Mouse (Mus musculus) hindbrain, embryonic 11.5 days (tissue): ENCODE measurements around the gene Adgrg3. TPM values are rescaled to one million over a fixed set of nuclear protein-coding genes. Genes with fewer than 3 reads are reported as not detected.

Experiments
- ATAC-seq: fragments of 200-750 bp; cut with Nextera tagmentation; 2 replicates; pipeline ENCODE4 v1.8.0; 2017; ENCODE audit warnings: mild to moderate bottlenecking, moderate TSS enrichment, moderate library complexity; ENCODE audit not compliant: low FRiP score
- DNase-seq: peaks from one replicate; pipeline ENCODE4 v3.0.0-alpha.2; 2015; ENCODE audit warnings: low spot score
- H3K27ac ChIP-seq: fragments of 300-500 bp; sonication (generic); 2 replicates; pipeline ENCODE4 v1.5.1; 2014; ENCODE audit warnings: mild to moderate bottlenecking, low read depth, low read length
- H3K27me3 ChIP-seq: fragments of 300-500 bp; sonication (generic); 2 replicates; pipeline ENCODE4 v1.6.1; 2014; ENCODE audit warnings: mild to moderate bottlenecking, low read length, moderate library complexity, mixed read lengths; ENCODE audit not compliant: control insufficient read depth, insufficient read depth
- H3K36me3 ChIP-seq: fragments of 300-500 bp; sonication (generic); 2 replicates; pipeline ENCODE4 v1.6.1; 2014; ENCODE audit warnings: mild to moderate bottlenecking, low read length, moderate library complexity, mixed read lengths; ENCODE audit not compliant: control insufficient read depth, insufficient read depth
- H3K4me1 ChIP-seq: fragments of 300-500 bp; sonication (generic); replicated peaks from 2 replicates; pipeline ENCODE4 v1.6.1; 2014; ENCODE audit warnings: low read length, mixed read lengths; ENCODE audit not compliant: control insufficient read depth, insufficient read depth
- H3K4me2 ChIP-seq: fragments of 300-500 bp; sonication (generic); replicated peaks from 2 replicates; pipeline ENCODE4 v1.6.1; 2014; ENCODE audit warnings: mild to moderate bottlenecking, low read depth, low read length
- H3K4me3 ChIP-seq: fragments of 300-500 bp; sonication (generic); 2 replicates; pipeline ENCODE4 v1.5.1; 2014; ENCODE audit warnings: low read depth, low read length
- H3K9ac ChIP-seq: fragments of 300-500 bp; sonication (generic); 2 replicates; pipeline ENCODE4 v1.6.1; 2014; ENCODE audit warnings: low read depth, low read length
- H3K9me3 ChIP-seq: fragments of 300-500 bp; sonication (generic); 2 replicates; pipeline ENCODE4 v1.6.1; 2016; ENCODE audit warnings: low read length; ENCODE audit not compliant: control insufficient read depth
- WGBS: fragments of 180-500 bp; shearing (Covaris S2); extraction: QIAGEN DNeasy Blood & Tissue Kit; methylation state at CpG from one replicate; pipeline ENCODE4 v1.1.7; 2014; 5-methylcytosine and 5-hydroxymethylcytosine counted together
- polyA plus RNA-seq: library from polyadenylated mRNA; unstranded; fragments of >200 nt; fragmentation: Nextera tagmentation; extraction: Ambion mirVana; gene quantifications from 2 replicates; pipeline ENCODE4 v1.2.1, GENCODE M21; 2014

The Adgrg3 gene
- polyA plus RNA-seq, 1 experiment from 2014 or later = 4.7 TPM

- H3K9me3 ChIP-seq = no peaks in the 10 kb centered on the region
- H3K4me1 ChIP-seq = peaks cover 14% of the 10 kb centered on the region; the same call in 1 of the 2 replicates
- DNase-seq (no peak), ATAC-seq (no peak)
- no peaks in the 10 kb centered on the region for H3K36me3 ChIP-seq
- H3K4me3 ChIP-seq = no peak overlapping the region
- no peaks in the 10 kb centered on the region for H3K27me3 ChIP-seq
- no peak overlapping the region for H3K27ac ChIP-seq
- H3K9ac ChIP-seq = no peak overlapping the region
- H3K4me2 ChIP-seq = no peak overlapping the region
- WGBS = 73% methylated on average over 11 of the region's 11 CpGs
These were observed 26.7 kb upstream of the Adgrg3 start for GRCm38 (mm10) chr8:94990598-94991453.

- no peaks in the 10 kb centered on the region for H3K36me3 ChIP-seq
- H3K27ac ChIP-seq = no peak overlapping the region
- no peak overlapping the region for H3K9ac ChIP-seq
- DNase-seq (no peak), ATAC-seq (no peak)
- H3K4me2 ChIP-seq = no peak overlapping the region
- no peak overlapping the region for H3K4me3 ChIP-seq
- no peaks in the 10 kb centered on the region for H3K9me3 ChIP-seq
- H3K4me1 ChIP-seq = peaks cover 14% of the 10 kb centered on the region; the same call in 1 of the 2 replicates
- 83% methylated on average over 9 of the region's 9 CpGs for WGBS
- H3K27me3 ChIP-seq = no peaks in the 10 kb centered on the region
These were observed 26.0 kb upstream of the Adgrg3 start for GRCm38 (mm10) chr8:94991454-94991994.

- H3K4me3 ChIP-seq = no peak overlapping the region
- 87% methylated on average over 4 of the region's 4 CpGs for WGBS
- peaks cover 15% of the 10 kb centered on the region; the same call in 1 of the 2 replicates for H3K4me1 ChIP-seq
- no peaks in the 10 kb centered on the region for H3K27me3 ChIP-seq
- no peak overlapping the region for H3K9ac ChIP-seq
- no peaks in the 10 kb centered on the region for H3K36me3 ChIP-seq
- DNase-seq = no peak
- H3K9me3 ChIP-seq = no peaks in the 10 kb centered on the region
- H3K27ac ChIP-seq = 0 out of 2 replicates have a peak overlapping the region, but pooled peaks have one; percentile 27
- ATAC-seq = no peak
- H3K4me2 ChIP-seq = no peak overlapping the region
These were observed 25.5 kb upstream of the Adgrg3 start for GRCm38 (mm10) chr8:94992010-94992409.

- peaks cover 20% of the 10 kb centered on the region for H3K4me1 ChIP-seq
- H3K9ac ChIP-seq = no peak overlapping the region
- H3K27me3 ChIP-seq = no peaks in the 10 kb centered on the region
- DNase-seq (no peak), ATAC-seq (no peak)
- 39% methylated on average over 5 of the region's 5 CpGs for WGBS
- H3K9me3 ChIP-seq = no peaks in the 10 kb centered on the region
- no peak overlapping the region for H3K4me3 ChIP-seq
- no peaks in the 10 kb centered on the region for H3K36me3 ChIP-seq
- peak overlapping the region; percentile 27; the same call in 1 of the 2 replicates for H3K27ac ChIP-seq
- no peak overlapping the region for H3K4me2 ChIP-seq
These were observed 25.0 kb upstream of the Adgrg3 start for GRCm38 (mm10) chr8:94992534-94992933.

DNA sequence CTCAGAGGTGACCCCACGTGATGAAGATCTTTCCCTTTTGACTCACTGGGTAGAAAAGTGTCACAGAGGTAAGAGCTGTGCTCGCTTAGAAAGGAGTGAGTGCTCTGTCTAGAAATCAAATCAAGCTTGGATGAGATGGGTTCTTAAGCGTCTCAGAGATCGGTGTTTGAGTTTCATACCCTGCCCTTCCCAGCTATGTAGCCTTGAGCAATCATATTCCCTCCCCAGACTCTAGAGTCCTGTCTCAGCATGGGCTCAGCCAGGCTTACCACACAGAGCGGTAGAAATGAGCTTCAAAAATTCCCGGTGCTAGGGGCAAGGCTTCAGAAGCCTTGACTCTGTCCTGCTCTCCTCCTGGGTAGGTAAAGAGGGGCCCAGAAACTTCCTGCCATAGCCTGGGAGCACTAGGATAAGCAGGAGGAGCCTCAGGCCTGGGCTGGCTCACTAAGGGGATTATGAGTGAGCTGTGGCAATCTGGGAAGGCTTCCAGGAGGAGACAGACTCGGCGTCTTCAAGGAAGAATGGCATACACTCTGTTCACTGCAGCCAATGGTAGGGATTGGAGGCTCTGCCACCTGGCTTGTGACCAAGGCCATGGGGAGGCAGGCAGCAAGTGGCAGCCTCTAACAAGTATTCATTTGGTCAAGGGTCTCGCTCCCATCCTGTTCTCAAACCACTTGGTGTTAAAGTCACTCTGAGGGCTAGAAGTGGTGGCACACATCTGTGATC, 24.3 kb upstream of the Adgrg3 start:
- WGBS = 66% methylated on average over 9 of the region's 9 CpGs
- Histone ChIP-seq H3K4me1 (peaks cover 25% of the 10 kb centered on the region), H3K27me3 (no peaks in the 10 kb centered on the region), H3K36me3 (no peaks in the 10 kb centered on the region), H3K4me3 (no peak overlapping the region), H3K9me3 (no peaks in the 10 kb centered on the region), H3K27ac (peak overlapping the region; percentile 96), H3K4me2 (no peak overlapping the region), H3K9ac (no peak overlapping the region)
- no peak for DNase-seq
- ATAC-seq = no peak

DNA sequence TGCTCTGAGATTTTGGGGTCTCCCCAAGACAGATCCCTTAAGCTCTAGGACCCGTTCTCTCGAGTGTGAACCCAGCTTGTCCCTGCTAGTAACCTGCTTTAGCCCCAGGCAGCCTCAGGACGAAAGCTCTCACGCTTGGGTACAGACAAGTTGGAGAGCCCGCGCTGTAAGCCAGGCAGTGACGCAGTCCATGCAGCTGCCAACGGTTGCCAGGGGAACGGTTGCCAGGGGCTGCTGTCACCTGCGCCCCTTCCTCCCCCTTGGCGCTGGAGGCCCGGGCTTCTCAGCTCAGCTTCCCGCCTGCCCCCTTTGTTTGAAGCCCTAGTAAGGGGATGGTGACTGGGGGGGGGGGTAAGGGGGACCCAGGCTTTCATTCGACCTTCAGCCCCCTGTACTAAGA, 23.5 kb upstream of the Adgrg3 start:
- Histone ChIP-seq H3K27me3 (no peaks in the 10 kb centered on the region), H3K9me3 (no peaks in the 10 kb centered on the region), H3K36me3 (no peaks in the 10 kb centered on the region), H3K4me3 (peak overlapping the region; percentile 47), H3K4me2 (peak overlapping the region; percentile 67), H3K27ac (peak overlapping the region; percentile 96), H3K4me1 (peaks cover 31% of the 10 kb centered on the region), H3K9ac (peak overlapping the region; percentile 98)
- WGBS = 4% methylated on average over 13 of the region's 14 CpGs
- peak; percentile 93 for ATAC-seq
- peak; percentile 95 for DNase-seq

- 5% methylated on average over 1 of the region's 1 CpGs for WGBS
- no peaks in the 10 kb centered on the region for H3K9me3 ChIP-seq
- peak overlapping the region; percentile 47 for H3K4me3 ChIP-seq
- H3K27me3 ChIP-seq = no peaks in the 10 kb centered on the region
- DNase-seq (peak; percentile 60), ATAC-seq (peak; percentile 66)
- H3K27ac ChIP-seq = peak overlapping the region; percentile 96
- H3K9ac ChIP-seq = peak overlapping the region; percentile 98
- peak overlapping the region; percentile 67 for H3K4me2 ChIP-seq
- peaks cover 35% of the 10 kb centered on the region for H3K4me1 ChIP-seq
- H3K36me3 ChIP-seq = no peaks in the 10 kb centered on the region
These were observed 23.0 kb upstream of the Adgrg3 start for GRCm38 (mm10) chr8:94994510-94994909.

DNA sequence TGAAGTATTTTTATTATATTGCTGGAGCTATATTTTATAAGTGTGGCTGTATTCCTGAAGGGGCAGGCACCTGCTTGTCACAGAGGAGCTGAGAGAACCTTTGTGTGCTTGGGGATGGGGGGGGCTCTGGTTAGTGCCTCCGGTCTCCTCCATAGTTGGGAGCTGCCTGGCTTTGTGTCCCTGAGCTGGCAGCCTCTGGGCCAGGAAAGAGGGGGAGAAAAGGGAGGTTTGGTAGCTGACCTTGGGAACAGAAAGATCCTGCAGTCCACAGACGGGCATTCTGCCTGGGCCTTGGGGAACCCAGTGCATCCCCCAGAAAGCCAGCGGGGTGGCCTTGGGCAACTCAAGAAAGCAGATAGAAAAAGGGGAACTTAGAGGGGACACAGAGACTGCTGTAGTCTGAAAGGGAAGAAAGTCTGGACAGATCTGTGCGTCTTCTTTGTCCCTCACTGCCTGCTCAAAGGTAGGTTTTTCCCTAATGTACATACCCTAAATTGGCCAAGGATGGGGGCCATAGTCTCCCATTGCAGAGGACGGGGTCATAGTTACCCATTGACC, 22.1 kb upstream of the Adgrg3 start:
- H3K9me3 ChIP-seq = no peaks in the 10 kb centered on the region
- H3K27me3 ChIP-seq = no peaks in the 10 kb centered on the region
- H3K9ac ChIP-seq = peak overlapping the region; percentile 98
- peak overlapping the region; percentile 67 for H3K4me2 ChIP-seq
- ATAC-seq (no peak), DNase-seq (peak; percentile 34)
- WGBS = 51% methylated on average over 5 of the region's 5 CpGs
- peak overlapping the region; percentile 47 for H3K4me3 ChIP-seq
- H3K36me3 ChIP-seq = no peaks in the 10 kb centered on the region
- H3K4me1 ChIP-seq = peaks cover 39% of the 10 kb centered on the region
- H3K27ac ChIP-seq = peak overlapping the region; percentile 96
